Mouse (Mus musculus) bone marrow, adult 2 months (tissue): ENCODE measurements around the gene Nans.

Experiments
- CTCF ChIP-seq: fragments of 200-500 bp; IDR thresholded peaks from 2 replicates; pipeline ENCODE4 v1.5.1; 2011; ENCODE audit warnings: low read length, control low read depth; ENCODE audit not compliant: control insufficient read depth, insufficient read depth
- POLR2A ChIP-seq: fragments of 200-500 bp; IDR thresholded peaks from 2 replicates; pipeline ENCODE4 v1.6.1; 2011; ENCODE audit warnings: low read depth, mild to moderate bottlenecking, control low read depth, low read length, borderline replicate concordance; ENCODE audit not compliant: control insufficient read depth

DNA sequence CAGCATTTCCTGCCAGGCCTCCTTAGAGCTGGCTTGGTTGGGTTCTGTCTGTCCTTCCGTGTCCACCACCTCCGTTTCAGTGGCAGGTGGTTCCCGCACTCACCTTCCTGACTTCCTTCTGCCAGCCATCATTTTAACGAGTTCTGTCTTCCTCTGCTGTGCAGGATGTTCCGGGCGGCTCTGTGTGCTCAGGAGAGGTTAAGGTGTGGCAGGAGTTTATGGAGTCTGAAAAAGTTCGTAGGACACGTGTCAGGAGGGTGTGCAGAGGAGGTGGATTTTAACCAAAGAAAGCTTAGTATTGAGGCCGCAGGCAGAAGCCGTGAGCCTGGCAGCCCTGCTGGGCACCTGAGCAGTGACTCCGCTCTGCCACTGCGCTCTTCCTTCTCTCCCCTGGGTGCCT is 6.5 kb downstream of the Nans start:
- TF ChIP-seq CTCF, result no peak
- TF ChIP-seq POLR2A, result no peak
